Mouse (Mus musculus) hindbrain, embryonic 13.5 days (tissue): ENCODE data around the gene Adgrg1. TPM values are rescaled to one million over a fixed set of nuclear protein-coding genes. Genes with fewer than 3 reads are reported as not detected.

Experiments
- ATAC-seq: fragments of 200-750 bp; cut with Nextera tagmentation; 2 replicates; pipeline ENCODE4 v1.8.0; 2017; ENCODE audit warnings: moderate TSS enrichment; ENCODE audit not compliant: low FRiP score
- H3K27ac ChIP-seq: fragments of 300-500 bp; sonication (generic); 2 replicates; pipeline ENCODE4 v1.5.1; 2015; ENCODE audit warnings: inconsistent platforms, mild to moderate bottlenecking, moderate library complexity
- H3K27me3 ChIP-seq: fragments of 300-500 bp; sonication (generic); 2 replicates; pipeline ENCODE4 v1.6.1; 2015; ENCODE audit warnings: mild to moderate bottlenecking, inconsistent platforms
- H3K36me3 ChIP-seq: fragments of 300-500 bp; sonication (generic); 2 replicates; pipeline ENCODE4 v1.6.1; 2015; ENCODE audit warnings: mild to moderate bottlenecking, inconsistent platforms
- H3K4me1 ChIP-seq: fragments of 300-500 bp; sonication (generic); replicated peaks from 2 replicates; pipeline ENCODE4 v1.6.1; 2015; ENCODE audit warnings: inconsistent platforms
- H3K4me2 ChIP-seq: fragments of 300-500 bp; sonication (generic); 2 replicates; pipeline ENCODE4 v1.6.1; 2015; ENCODE audit warnings: inconsistent platforms, mild to moderate bottlenecking, moderate library complexity
- H3K4me3 ChIP-seq: fragments of 300-500 bp; sonication (generic); 2 replicates; pipeline ENCODE4 v1.5.1; 2015; ENCODE audit warnings: mild to moderate bottlenecking, inconsistent platforms
- H3K9ac ChIP-seq: fragments of 300-500 bp; sonication (generic); 2 replicates; pipeline ENCODE4 v1.6.1; 2015; ENCODE audit warnings: mild to moderate bottlenecking, inconsistent platforms
- H3K9me3 ChIP-seq: fragments of 300-500 bp; sonication (generic); 2 replicates; pipeline ENCODE4 v1.6.1; 2016; ENCODE audit warnings: inconsistent platforms
- WGBS: fragments of 180-500 bp; shearing (Covaris S2); methylation state at CpG from one replicate; pipeline ENCODE4 v1.1.7; 2015; 5-methylcytosine and 5-hydroxymethylcytosine counted together
- polyA plus RNA-seq: library from polyadenylated mRNA; unstranded; fragments of >200 nt; fragmentation: Nextera tagmentation; extraction: Ambion mirVana; gene quantifications from 2 replicates; pipeline ENCODE4 v1.2.1, GENCODE M21; 2015

Adgrg1 gene
- polyA plus RNA-seq, 1 experiment from 2014 or later = 162 TPM

- WGBS = 26% methylated on average over 2 of the region's 2 CpGs
- no peaks in the 10 kb centered on the region for H3K9me3 ChIP-seq
- no peaks in the 10 kb centered on the region for H3K27me3 ChIP-seq
- 0 out of 2 replicates have a peak, but pooled peaks cover 2% of the 10 kb centered on the region for H3K4me1 ChIP-seq
- H3K4me2 ChIP-seq = 0 out of 2 replicates have a peak within 1 kb of the TSS, but pooled peaks have one; percentile 8
- H3K4me3 ChIP-seq = no peak within 1 kb of the TSS
- ATAC-seq = peak; percentile 86
- no peaks in the 10 kb centered on the region for H3K36me3 ChIP-seq
- no peak within 1 kb of the TSS for H3K9ac ChIP-seq
- H3K27ac ChIP-seq = no peak within 1 kb of the TSS
Measured at GRCm38 (mm10) chr8:95054927-95055510, 80.5 kb downstream of the Adgrg1 start, which contains the start of gene Drc7. TSS of gene Drc7 (plus strand) at chr8:95055103.

DNA sequence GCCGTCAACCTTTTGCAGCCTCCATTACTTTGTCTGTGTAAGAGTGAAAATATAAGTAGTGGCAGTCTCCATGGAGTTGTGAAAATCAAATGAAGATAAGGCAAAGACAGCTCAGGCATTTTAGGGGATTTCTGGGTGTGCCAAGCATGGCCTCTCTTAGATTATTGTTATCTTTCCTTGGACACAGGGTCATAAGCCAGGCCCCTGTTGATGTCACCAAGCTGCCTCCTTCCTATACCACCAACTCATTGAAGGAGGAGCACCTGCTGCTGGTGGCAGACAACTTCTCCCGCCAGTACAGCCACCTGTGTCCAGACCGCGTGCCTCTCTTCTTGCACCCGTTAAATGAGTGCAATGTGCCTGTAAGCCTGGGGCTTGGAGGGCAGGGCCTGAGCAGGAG is 81.9 kb downstream of the Adgrg1 start:
- no peak for ATAC-seq
- 94% methylated on average over 5 of the region's 5 CpGs for WGBS
- no peak overlapping the region for H3K4me2 ChIP-seq

DNA sequence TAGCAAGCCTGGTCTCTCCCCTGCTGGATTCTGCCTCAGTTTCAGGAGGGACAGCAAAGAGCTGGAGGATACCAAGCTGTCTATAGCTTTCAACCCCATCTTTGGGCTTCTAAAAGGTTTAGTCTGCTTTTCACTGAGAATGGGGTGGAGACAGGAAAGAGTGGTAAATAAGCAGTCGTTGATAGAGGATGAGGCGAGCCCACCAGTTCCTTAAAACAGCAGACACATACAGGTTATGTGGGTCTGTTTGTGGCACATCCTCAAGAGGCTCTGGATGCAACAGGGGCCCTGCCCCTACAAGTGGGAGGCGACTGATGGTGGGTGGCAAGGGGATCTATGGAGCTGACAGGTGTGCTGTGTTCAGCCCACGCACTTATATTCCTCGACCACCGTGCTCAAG is 84.1 kb downstream of the Adgrg1 start:
- Histone ChIP-seq H3K27ac (no peak overlapping the region), H3K4me3 (no peak overlapping the region), H3K4me2 (no peak overlapping the region), H3K36me3 (no peaks in the 10 kb centered on the region), H3K9ac (no peak overlapping the region), H3K4me1 (0 out of 2 replicates have a peak, but pooled peaks cover 2% of the 10 kb centered on the region), H3K27me3 (no peaks in the 10 kb centered on the region), H3K9me3 (no peaks in the 10 kb centered on the region)
- WGBS = 90% methylated on average over 6 of the region's 6 CpGs
- ATAC-seq = no peak

More for the DNA sequence above, 81.9 kb downstream of the Adgrg1 start:
- Histone ChIP-seq H3K27ac (no peak overlapping the region), H3K9me3 (no peaks in the 10 kb centered on the region), H3K4me3 (no peak overlapping the region), H3K36me3 (no peaks in the 10 kb centered on the region), H3K27me3 (no peaks in the 10 kb centered on the region), H3K4me1 (0 out of 2 replicates have a peak, but pooled peaks cover 2% of the 10 kb centered on the region), H3K9ac (no peak overlapping the region)

- Histone ChIP-seq H3K27me3 (no peaks in the 10 kb centered on the region), H3K36me3 (no peaks in the 10 kb centered on the region), H3K4me1 (0 out of 2 replicates have a peak, but pooled peaks cover 1% of the 10 kb centered on the region), H3K9me3 (no peaks in the 10 kb centered on the region), H3K4me2 (no peak overlapping the region), H3K27ac (no peak overlapping the region), H3K9ac (no peak overlapping the region), H3K4me3 (no peak overlapping the region)
- no peak for ATAC-seq
- WGBS = 68% methylated on average over 6 of the region's 6 CpGs
Measured at GRCm38 (mm10) chr8:95059812-95060533, 85.4 kb downstream of the Adgrg1 start.

Other genes starting within 250 kb of the Adgrg1 start
- gene Ccl22, start 229.2 kb upstream of the Adgrg1 start, polyA plus RNA-seq = not detected in 2 replicates
- 15.0 and 15.8 TPM in 2 replicates for gene Cx3cl1, start 202.7 kb upstream of the Adgrg1 start, polyA plus RNA-seq
- 0.43 TPM in 1 of 2 replicates, not detected in the other for gene Ccl17, start 164.3 kb upstream of the Adgrg1 start, polyA plus RNA-seq
- gene Coq9, start 136.4 kb upstream of the Adgrg1 start, polyA plus RNA-seq = 55.4 and 59.1 TPM in 2 replicates
- gene Ciapin1, start 136.4 kb upstream of the Adgrg1 start, polyA plus RNA-seq = 197 and 202 TPM in 2 replicates
- 119 and 136 TPM in 2 replicates for gene Polr2c, start 117.3 kb upstream of the Adgrg1 start, polyA plus RNA-seq
- gene Dok4, start 98.4 kb upstream of the Adgrg1 start, polyA plus RNA-seq = 58.0 and 59.0 TPM in 2 replicates
- 6.3 and 7.8 TPM in 2 replicates for gene Ccdc102a, start 56.7 kb upstream of the Adgrg1 start, polyA plus RNA-seq
- not detected in 2 replicates for gene Adgrg5, start 51.1 kb upstream of the Adgrg1 start, polyA plus RNA-seq
- gene Adgrg3, start 42.9 kb downstream of the Adgrg1 start, polyA plus RNA-seq = 1.3 and 1.6 TPM in 2 replicates
- gene Drc7, start 80.4 kb downstream of the Adgrg1 start, polyA plus RNA-seq = 1.7 and 2.3 TPM in 2 replicates
- 38.4 and 38.8 TPM in 2 replicates for gene Katnb1, start 106.4 kb downstream of the Adgrg1 start, polyA plus RNA-seq
- 16.5 and 20.2 TPM in 2 replicates for gene Kifc3, start 228.1 kb downstream of the Adgrg1 start, polyA plus RNA-seq